Mouse (Mus musculus): ENCODE measurements around the gene Bcas3. TPM values are rescaled to one million over a fixed set of nuclear protein-coding genes. Genes with fewer than 3 reads are reported as not detected.

Gene Bcas3
- total RNA-seq, 4 experiments from 2014 or later = 60.1 to 74.8 (median 66.2) TPM

DNA sequence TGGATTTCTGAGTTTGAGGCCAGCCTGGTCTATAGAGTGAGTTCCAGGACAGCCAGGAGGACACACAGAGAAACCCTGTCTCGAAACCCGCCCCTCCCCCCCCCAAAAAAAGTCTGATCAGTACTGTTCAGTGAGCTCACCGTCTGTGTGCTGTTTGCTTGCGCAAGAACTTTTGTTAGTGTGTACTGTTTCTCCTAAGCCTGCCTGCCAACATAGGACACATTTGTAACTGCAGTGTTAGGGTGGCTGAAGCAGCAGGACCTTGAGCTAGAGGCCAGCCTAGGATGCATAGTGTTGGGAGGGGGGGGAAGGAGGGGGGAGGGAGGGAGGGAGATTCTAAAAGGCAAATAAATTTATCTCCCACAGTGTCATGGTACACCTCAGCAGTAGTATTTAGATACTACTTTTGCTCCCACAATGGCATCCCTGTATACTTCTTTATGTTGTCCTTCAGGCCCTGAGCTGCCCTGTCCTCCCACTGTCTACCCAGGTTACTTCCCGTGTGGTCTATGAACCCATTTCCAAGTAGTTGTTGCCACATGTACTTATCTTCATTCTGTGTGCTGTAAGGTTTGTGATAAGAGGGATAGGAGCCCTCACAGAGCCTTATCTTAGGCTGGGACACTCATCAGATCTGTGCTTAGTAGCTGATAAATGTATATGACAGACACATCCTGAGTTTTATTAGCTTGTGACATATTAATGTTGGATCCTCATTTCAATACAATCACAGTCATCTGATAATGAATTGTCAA, 176.7 kb downstream of the Bcas3 start:
- DNase-seq (ENCODE audit: low spot score in 2 of 2) = no peak

DNA sequence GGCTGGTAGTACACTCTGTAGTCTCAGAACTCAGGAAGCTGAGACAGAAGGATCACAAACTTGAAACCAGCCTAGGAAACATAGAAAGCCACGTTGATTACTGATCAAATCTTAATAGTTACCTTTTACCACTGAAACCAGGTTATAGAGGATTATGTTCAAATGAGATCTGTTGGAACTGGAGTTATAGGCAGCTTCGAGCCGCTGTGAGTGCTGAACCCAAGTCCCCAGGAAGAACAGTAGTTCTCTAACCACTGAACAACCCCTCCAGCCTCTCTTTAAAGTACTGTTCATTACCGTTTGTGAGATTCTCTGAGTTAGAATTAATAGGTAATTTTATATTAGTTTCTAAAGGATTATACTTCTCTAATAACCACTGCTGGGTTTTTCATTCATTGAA, 188.0 kb downstream of the Bcas3 start:
- no peak for DNase-seq (ENCODE audit: low spot score in 2 of 2)

DNA sequence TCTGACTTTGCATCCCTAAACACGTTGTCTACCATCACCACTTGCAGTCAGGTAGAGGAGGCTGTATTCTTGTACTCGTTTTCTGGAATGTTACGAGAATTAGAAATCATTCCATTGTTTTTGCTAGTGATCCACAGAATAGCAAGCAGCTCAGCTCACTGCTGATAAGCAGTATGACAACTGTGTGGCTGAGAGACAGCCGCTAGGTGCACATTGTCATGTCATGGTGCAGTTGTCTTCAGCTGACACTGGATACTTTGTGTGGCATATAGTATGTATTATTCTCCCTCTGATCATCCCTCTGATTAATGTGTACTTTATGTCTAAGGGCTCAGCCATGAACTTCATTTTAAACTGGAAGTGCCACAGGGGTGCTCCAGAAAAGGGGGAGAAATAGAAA, 190.3 kb downstream of the Bcas3 start:
- DNase-seq (ENCODE audit: low spot score in 2 of 2) = no peak

DNA sequence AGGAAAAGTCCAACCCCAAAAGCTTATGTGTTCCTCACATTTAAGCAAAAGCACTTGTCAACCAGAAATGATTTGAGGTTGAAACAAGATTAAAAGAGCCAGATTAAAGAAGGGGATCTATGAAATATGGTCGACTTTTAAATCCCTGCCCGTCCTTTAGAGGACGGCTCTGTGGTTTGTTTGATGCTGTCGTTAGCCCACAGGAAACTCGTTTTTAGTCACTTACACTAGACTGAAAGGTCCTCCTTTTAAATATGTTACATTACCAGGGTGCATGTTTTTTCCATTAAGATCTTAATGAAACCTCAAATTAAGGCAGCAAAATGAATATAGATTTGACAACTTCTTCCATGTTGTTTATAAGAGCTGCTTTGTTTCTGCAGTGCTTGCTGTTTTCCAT, 192.6 kb downstream of the Bcas3 start:
- DNase-seq (ENCODE audit: low spot score in 2 of 2) = no peak

DNA sequence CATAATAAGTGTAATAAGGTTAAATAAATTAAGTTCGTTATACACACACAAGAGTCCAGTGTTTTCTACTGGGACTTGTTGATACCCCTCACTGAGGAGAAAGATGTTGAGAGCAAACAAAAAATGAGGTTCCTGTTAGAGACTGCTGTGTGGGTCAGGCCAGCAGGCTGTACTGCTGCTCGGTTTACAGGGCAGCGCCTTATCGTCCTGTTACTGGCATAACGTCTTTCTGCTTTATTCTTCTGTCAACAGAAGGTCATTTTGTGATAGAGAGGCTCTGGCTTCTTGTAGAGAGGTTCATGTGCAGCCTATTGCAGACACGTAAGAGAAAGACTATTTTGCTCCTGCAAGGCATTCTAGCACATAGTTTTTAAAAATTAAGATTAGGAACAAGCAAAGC, 195.0 kb downstream of the Bcas3 start:
- no peak for DNase-seq (ENCODE audit: low spot score in 2 of 2)

DNA sequence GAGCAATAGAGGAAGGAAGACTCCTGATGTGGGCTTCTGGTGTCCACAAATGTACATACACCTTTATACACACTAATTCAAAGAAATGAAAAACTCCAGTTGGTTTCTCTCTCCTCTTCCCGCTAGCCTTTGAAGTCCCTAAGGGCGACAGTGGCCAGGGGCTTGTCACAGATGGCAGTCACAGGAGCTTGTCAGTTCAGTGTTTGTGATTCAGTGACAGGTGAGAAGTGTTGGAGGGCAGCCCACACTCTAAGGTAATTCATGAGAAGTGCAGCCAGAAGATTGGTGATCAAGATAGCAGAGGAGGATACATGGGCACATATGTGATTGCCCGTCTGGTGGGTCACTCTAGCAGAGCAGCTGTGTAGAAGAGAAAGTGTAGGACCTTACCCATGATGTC, 196.7 kb downstream of the Bcas3 start:
- DNase-seq (ENCODE audit: low spot score in 2 of 2) = no peak

DNA sequence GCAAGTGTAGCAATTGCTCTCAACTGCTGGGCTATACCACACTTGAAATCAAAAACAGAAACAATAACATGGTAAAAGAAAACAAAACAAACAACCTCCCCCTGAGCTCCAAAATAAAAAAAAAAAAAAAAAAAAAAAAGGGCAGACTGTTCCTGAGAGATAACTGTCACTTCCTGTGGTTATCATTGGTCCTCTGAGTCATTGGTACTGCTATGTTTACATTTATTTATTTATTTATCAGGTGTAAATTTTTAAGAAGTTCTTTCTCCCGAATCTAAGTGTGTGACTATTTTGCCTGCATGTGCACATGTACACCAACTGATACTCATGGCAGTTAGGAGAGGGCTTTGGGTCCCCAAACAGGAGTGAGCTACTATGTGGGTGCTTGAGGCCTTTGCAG, 202.1 kb downstream of the Bcas3 start:
- DNase-seq (ENCODE audit: low spot score in 2 of 2) = no peak

DNA sequence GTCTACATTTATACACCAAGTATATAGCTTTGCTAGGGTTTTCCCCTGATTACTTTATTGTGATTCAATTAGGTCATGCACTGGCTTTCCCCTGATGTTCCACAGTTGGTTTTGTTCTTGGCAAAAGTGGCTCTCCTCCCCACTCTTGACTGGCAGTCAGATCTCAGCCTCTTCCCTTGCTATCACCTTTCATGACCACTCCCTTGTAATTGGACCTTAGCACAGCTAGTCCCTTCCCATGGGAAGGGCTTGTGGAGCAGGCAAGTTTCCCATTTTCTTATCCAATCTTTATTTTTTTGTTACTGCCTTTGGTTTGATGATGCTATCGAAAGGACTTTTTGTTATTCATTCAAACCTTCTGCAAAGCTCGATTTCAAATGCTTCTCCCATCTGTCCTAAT, 202.8 kb downstream of the Bcas3 start:
- no peak for DNase-seq (ENCODE audit: low spot score in 2 of 2)

DNA sequence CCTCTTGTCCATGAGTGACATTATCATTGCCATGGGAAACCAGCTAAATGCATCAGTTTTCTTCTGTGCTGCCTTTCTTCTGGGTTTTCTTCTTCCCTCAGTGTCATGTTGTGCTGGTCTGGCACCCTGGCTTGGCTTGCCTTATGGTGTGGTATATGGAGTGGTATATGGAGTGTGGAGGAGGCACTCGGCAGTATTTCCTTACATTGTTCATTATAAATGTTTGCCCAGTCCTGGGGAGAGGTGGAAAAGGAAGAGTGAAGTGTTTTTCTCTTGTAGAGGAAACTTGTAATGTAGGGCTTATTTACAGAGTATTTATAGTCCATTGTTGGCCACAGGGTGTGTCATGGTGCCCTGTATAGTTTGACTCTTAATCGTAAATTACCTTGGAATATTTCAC, 212.1 kb downstream of the Bcas3 start:
- DNase-seq (ENCODE audit: low spot score in 2 of 2) = no peak

DNA sequence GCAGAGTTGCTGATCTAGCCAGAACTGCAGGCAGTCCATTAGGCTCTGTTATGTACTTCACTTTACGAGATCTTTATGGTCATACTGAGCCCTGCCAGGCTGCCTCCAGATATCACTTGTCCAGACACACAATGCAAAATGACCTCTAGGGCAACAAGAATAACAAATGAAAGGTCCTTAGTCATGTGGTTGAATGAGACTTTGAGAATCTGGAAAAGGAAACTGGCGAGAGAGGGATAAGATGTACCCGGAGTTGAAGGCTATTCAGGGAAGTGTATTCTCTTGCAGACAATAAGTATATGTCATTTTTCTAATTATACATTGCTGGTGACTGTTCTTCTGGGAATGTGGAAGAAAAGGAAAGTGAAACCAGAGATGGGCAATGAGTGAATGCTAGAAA, 218.1 kb downstream of the Bcas3 start:
- no peak for DNase-seq (ENCODE audit: low spot score in 2 of 2)

DNA sequence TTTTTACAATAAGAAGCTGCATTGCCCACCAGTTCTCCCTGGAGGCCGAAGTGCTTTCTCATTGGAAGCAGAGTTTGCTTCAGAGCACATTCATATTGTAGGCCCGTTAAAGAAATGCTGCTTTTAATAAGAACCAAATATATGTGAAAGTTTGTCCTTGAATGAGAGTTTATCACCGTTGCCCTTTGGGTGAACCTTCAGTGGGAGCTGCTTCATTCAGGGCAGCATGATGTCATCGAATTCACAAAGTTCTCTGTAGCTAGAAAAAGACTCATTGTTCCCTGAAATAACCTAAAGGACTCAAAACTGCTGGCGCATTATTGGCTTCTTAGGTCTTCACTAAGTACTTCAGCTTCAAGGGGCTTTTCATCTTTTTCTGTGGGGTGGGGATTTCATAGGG, 219.0 kb downstream of the Bcas3 start:
- no peak for DNase-seq (ENCODE audit: low spot score in 2 of 2)

DNA sequence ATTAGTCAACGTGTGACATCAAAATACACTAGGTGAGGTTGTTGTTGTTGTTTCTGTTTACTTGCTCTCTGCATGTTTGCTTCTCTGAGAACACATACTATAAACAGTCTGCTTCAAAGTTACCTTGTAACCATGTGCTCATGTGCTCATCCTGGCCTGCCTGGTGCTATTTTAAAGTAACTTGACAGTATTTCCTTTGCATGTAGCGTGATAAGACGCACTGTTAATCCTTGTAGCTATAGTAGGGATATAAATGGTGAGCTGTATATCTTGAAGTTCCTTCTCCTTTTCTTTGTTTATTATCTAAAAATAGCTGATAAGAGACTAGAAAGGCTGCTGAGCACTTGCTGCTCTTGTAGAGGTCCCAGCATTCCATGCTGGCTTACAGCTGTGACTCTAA, 219.6 kb downstream of the Bcas3 start:
- no peak for DNase-seq (ENCODE audit: low spot score in 2 of 2)

DNA sequence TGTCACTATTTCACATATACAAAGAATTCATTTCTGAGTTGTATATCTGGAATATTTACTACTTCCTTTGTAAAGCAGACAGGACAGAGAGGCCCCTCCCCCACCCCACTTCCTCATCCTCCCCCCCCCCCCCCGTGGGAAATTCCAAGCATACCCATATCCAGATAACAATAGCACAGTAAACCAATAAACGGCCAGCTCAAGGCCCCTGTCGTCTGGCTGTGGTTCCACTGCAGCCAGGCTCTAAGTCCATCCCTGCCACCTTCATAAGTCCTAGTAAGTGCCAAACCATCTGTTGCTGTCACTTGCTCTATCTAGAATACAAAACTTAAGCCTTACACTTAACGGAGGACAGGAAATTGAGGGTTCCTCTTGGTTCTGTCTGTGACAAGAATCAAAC, 221.5 kb downstream of the Bcas3 start:
- no peak for DNase-seq (ENCODE audit: low spot score in 2 of 2)

DNA sequence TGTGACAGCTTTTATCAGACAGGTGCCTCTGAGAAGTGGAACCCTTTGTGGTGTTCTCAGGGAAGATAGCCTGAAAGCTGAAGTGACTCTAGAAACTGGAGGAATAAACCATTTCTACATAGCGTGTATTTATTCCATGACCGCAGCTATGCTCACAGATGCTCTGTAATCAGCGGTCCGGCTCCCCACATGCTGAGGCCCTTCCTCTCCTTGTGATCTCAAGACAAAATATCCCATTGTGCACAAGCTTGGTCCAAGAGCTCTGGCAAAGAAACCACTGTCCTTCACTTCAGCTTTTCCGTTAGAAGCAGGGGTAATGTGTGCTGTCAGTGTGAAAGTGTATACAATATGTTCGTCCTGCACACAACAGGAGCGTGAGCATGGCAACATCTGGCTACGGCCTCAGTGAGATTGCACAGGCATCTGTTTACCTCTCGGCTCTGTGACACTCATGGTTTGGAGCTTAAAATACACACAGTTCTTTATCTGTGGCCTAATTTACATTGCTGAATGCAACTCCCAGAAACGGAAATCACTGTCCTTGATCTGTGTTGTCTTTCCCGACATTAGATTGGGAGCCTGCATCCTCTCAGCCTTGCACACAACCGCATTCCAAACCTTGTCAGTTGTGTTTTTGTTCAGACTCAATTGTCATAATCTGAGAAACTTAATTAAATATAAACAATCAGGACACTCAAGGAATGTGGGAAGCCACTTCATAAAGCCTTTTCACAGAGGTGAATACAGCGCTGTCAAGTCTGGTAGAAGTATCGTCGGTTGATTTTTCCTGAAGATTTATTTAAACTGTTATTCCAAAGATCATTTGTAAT, 225.1 kb downstream of the Bcas3 start:
- DNase-seq (ENCODE audit: low spot score in 2 of 2) = no peak

DNA sequence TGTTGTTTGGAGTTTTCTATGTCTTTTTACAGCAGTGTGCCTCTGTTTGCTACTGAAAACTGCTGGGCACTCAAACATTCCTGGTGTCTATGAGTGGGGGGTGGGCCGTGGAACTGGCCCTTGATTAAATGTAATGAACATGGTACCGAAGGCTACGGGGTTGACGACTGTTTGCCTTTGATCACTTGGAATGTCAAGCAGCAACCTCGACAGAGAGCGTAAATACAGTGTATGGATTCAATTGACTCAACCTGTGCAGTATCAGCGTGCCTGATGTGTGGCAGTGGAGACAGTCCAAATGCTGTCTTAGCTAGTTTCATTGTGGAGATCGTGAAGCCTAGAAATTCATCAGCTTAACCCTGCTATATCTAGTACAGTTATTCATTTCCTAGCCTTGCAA, 231.1 kb downstream of the Bcas3 start:
- no peak for DNase-seq (ENCODE audit: low spot score in 2 of 2)

DNA sequence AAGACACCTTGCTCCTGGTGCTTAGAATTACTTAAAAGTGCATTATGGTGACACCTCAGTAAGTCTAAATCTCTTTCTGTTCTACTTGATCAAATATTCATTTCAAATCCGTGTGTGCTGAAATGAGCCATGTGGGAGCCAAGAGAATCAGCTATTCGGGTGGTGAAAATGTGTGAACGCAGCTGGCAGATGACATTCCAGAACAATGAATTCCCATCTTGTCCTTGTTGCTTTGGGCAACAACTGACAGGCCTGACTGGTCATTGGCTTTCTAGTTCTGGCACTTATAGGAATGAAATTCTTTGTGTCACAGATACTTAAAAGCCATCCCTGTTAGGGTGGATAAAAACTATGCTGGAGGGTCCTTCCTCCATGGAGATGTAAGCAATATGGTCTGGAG, 240.7 kb downstream of the Bcas3 start:
- peak; percentile 36 to 48 for DNase-seq (ENCODE audit: low spot score in 2 of 2)

DNA sequence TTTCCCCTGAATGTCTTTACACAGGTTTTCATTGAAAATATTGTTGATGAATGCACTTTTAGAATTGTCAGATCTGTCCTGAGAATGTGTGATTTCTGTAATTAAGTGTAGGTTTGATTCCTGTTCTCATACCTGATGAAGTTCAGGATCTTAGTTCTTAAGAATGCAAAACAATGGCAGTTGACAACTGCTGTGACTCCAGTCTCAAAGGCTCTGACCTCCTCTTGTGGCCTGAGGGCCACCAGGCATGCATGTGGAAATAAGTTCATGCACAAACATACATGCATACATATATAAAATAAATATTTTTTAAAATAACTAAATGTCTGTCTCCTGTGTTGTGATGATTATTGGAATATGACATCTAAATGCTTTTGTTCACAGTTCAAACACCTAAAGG, 246.3 kb downstream of the Bcas3 start:
- no peak for DNase-seq (ENCODE audit: low spot score in 2 of 2)

DNA sequence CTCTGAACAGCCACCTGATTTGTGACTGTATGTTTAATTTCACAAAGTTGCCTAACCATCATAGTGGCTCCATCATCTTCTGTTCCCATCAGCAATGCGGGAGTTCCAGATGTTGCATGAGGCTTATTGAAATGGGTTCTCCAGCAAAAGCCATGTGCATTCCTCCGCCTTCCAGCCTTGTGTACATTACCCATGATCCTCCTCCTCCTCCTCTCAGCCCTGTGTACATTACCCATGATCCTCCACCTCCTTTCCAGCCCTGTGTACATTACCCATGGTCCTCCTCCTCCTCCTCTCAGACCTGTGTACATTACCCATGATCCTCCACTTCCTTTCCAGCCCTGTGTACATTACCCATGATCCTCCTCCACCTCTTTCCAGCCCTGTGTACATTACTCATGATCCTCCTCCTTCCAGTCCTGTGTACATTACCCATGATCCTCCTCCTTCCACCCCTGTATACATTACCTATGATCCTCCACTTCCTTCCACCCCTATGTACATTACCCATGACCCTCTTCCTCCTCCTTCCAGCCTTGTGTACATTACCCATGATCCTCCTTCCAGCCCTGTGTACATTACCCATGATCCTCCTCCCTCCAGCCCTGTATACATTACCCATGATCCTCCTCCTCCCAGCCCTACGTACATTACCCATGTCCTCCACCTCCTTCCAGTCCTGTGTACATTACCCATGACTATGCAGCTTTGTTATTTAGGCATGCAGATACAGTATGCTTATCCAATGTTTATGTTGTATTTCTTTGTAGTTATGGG, 250.8 kb downstream of the Bcas3 start:
- no peak for DNase-seq (ENCODE audit: low spot score in 2 of 2)

DNA sequence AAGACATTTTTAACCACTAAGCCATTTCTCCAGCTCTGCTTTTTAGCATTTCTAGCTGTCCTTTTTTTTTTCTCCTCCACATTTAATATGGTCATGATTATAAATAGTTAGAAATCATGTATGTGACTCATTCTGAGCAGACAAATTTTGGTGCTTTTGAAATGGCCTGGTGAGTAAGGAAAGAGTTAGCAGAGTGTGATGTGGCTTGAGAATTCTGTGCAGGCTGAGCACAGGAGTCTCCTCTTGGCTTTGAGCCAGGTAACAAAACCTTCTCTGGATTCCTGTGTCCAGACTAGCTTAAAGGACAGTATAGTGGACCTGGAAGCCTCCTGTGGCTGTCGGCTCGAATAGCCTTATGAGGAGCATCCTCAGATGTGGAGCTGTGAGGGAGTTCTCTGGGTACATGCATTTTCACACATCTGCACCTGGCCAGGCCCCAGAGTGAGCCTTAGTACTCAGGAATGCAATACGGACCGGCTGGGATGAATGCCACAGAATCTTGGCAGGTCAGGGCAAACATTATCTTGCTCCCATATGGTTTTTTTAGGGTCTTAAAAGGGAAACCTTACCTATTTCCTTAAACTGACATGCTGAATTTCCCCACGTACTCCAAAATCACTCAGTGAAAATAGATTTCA, 256.5 kb downstream of the Bcas3 start:
- DNase-seq (ENCODE audit: low spot score in 2 of 2) = no peak

DNA sequence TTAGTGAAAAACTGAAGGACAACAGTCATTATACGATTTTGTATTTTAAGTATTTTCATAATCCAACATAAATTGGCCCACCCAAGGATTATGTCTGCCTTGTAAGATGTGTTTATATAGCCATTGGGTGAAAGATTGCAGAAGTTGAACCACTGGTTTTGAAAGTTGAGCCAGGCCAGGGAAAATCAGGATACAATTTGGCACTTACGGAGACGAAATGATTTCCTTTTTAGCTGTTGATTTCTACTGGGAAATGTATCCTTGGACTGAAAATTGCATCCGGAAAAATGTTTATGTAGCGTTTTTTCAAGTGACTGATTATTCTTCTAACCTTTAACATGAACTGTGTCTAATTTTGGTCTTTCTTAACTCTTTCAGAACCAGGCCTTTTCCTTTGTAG, 260.1 kb downstream of the Bcas3 start:
- DNase-seq (ENCODE audit: low spot score in 2 of 2) = no peak

DNA sequence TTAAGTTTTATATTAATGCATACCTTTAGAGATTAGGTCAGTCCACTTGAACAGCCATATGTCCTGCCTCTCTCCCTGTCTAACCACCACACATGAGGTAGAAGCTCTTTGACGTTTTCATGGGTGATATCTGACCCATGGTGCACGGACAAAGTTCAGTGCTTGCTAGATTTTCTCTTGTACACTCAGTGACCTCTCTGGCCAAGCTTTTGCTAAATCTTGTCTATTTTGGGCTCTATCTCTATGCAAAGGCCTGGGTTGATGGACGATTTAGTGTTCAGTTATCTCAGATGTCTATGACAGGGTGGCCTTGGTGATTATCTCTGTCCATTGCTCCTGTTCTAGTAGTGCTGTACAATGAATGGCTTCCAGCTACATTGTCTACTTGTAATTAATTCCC, 260.6 kb downstream of the Bcas3 start:
- no peak for DNase-seq (ENCODE audit: low spot score in 2 of 2)

DNA sequence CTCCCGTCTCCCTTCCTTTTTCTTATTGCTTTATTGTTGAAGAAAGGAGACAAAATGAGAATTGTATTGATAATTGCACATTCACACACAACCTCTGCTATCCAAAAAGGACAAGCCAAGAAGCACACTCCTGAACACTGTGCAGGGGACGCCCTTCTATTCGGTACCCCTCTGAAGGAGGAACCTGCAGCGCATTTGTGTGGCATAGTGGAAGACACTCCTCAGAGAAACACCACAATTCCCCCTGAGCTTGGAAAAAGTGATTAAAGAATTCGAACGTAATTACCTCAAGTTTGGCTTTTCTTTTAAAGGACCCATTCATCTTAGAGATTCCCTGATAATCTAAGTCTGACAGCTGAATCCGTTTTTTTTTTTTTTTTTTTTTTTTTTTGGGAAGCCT, 261.5 kb downstream of the Bcas3 start:
- no peak for DNase-seq (ENCODE audit: low spot score in 2 of 2)

All from layer of hippocampus, adult 8-10 months (tissue).